Mouse (Mus musculus) intestine, embryonic 14.5 days (tissue): ENCODE measurements around the gene Slc7a15. TPM values are rescaled to one million over a fixed set of nuclear protein-coding genes. Genes with fewer than 3 reads are reported as not detected.
"Not testable (repeated sequence)": the region's sequence is repeated elsewhere in the genome, so short reads cannot be mapped to it uniquely, and the experiment has no call there.

Experiments used
- ATAC-seq: fragments of 200-750 bp; cut with Nextera tagmentation; replicated peaks from 2 replicates; pipeline ENCODE4 v1.8.0; 2017; ENCODE audit warnings: low read depth, moderate number of reproducible peaks, moderate TSS enrichment, moderate library complexity; ENCODE audit not compliant: low FRiP score, low TSS enrichment
- DNase-seq: peaks from one replicate; pipeline ENCODE4 v3.0.0-alpha.2; 2018; ENCODE audit warnings: low spot score
- H3K27ac ChIP-seq: fragments of 300-500 bp; sonication (generic); 2 replicates; pipeline ENCODE4 v1.5.1; 2014; ENCODE audit warnings: low read depth, mild to moderate bottlenecking, control low read depth
- H3K27me3 ChIP-seq: fragments of 300-500 bp; sonication (generic); replicated peaks from 2 replicates; pipeline ENCODE4 v1.6.1; 2014; ENCODE audit warnings: low read length, control low read depth; ENCODE audit not compliant: control insufficient read depth, insufficient read depth
- H3K36me3 ChIP-seq: fragments of 300-500 bp; sonication (generic); 2 replicates; pipeline ENCODE4 v1.6.1; 2014; ENCODE audit warnings: low read length, control low read depth; ENCODE audit not compliant: control insufficient read depth, insufficient read depth
- H3K4me1 ChIP-seq: fragments of 300-500 bp; sonication (generic); replicated peaks from 2 replicates; pipeline ENCODE4 v1.6.1; 2014; ENCODE audit warnings: low read length, control low read depth, mixed read lengths; ENCODE audit not compliant: control insufficient read depth, insufficient read depth
- H3K4me2 ChIP-seq: fragments of 300-500 bp; sonication (generic); 2 replicates; pipeline ENCODE4 v1.6.1; 2014; ENCODE audit warnings: low read length
- H3K4me3 ChIP-seq: fragments of 300-500 bp; sonication (generic); 2 replicates; pipeline ENCODE4 v1.5.1; 2014; ENCODE audit warnings: low read depth, low read length, control low read depth, mixed read lengths
- H3K9ac ChIP-seq: fragments of 300-500 bp; sonication (generic); 2 replicates; pipeline ENCODE4 v1.6.1; 2014; ENCODE audit warnings: mild to moderate bottlenecking, low read length
- H3K9me3 ChIP-seq: fragments of 300-500 bp; sonication (generic); 2 replicates; pipeline ENCODE4 v1.6.1; 2016; ENCODE audit warnings: low read length, control low read depth; ENCODE audit not compliant: control insufficient read depth
- WGBS: fragments of 180-500 bp; shearing (Covaris S2); extraction: QIAGEN DNeasy Blood & Tissue Kit; methylation state at CpG from one replicate; pipeline ENCODE4 v1.1.7; 2014; 5-methylcytosine and 5-hydroxymethylcytosine counted together
- polyA plus RNA-seq: library from polyadenylated mRNA; unstranded; fragments of >200 nt; fragmentation: Nextera tagmentation; extraction: Ambion mirVana; gene quantifications from 2 replicates; pipeline ENCODE4 v1.2.1, GENCODE M21; 2014

The Slc7a15 gene
- polyA plus RNA-seq, result not detected in 2 replicates

DNA sequence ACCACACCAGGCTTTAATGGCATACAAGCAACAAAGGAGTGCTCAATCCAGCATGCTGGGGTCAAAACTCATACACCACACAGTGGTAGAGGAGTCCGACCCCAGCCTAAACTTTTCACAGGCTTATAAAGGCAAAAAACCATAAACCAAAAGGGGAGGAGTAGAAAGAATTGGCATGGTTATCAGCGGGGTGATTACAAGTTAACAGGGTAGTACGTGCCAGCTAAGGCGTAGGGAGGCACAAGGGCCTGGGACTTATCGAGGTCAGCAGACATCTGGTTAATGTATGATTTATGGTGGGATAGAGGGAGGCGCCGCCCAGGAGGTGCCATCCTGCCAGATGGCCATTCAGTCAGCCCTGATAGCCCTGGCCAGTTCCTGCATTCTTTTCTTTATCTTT lies at the start of gene Slc7a15:
Gene Slc7a15 (minus strand): TSS at position 101 of the 400 bp plus-strand sequence.
- not testable (repeated sequence) for H3K4me2 ChIP-seq, H3K36me3 ChIP-seq, DNase-seq, H3K4me3 ChIP-seq, H3K27me3 ChIP-seq, H3K27ac ChIP-seq, H3K9me3 ChIP-seq, H3K9ac ChIP-seq, H3K4me1 ChIP-seq, ATAC-seq
- WGBS, result 91% methylated on average over 7 of the region's 7 CpGs

DNA sequence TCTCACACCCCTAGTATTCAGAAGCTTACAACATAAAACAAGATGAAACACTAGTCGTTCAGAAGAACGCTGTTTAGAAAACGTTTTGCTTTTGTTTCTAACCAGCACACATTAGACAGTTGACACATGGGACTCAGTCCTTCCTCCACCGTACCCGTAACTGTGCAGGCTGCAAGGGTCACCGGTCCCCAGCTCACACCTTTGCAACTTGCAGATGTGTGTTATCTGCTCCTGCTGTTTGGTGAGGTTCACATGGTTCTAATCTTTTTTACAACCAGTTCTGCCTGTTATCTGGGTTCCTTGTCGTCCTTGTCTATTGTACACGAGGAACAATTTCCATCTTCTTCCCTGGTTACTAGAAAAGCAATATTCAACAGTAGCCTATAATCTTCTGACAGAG lies 49.3 kb upstream of the Slc7a15 start:
- DNase-seq, H3K27me3 ChIP-seq, H3K36me3 ChIP-seq, H3K9me3 ChIP-seq, H3K4me3 ChIP-seq, H3K4me1 ChIP-seq, H3K27ac ChIP-seq, ATAC-seq, H3K9ac ChIP-seq, H3K4me2 ChIP-seq: not testable (repeated sequence)
- 58% methylated on average over 8 of the region's 8 CpGs for WGBS

DNA sequence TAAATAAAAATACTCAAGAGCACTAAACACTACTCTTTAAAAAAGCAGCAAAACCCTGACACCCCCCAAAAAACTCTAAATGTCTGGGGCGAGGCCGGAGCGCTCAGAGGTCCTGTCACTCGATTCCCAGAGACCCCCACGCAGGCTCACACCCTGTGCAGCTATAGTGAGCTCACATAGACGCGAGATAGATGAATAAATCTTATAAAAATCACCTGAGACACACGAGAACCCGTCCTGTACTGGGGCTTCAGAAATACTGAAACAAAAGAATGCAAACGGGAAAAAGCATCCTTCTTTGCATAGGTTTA lies 42.5 kb upstream of the Slc7a15 start:
- Histone ChIP-seq H3K36me3 (no peaks in the 10 kb centered on the region), H3K27me3 (no peaks in the 10 kb centered on the region), H3K9me3 (no peaks in the 10 kb centered on the region), H3K4me2 (peak overlapping the region; percentile 54), H3K4me3 (peak overlapping the region; percentile 90), H3K27ac (no peak overlapping the region), H3K4me1 (no peaks in the 10 kb centered on the region), H3K9ac (peak overlapping the region; percentile 96)
- WGBS, result 5% methylated on average over 10 of the region's 10 CpGs
- ATAC-seq (no peak; the same call in 1 of the 2 replicates), DNase-seq (no peak)

DNA sequence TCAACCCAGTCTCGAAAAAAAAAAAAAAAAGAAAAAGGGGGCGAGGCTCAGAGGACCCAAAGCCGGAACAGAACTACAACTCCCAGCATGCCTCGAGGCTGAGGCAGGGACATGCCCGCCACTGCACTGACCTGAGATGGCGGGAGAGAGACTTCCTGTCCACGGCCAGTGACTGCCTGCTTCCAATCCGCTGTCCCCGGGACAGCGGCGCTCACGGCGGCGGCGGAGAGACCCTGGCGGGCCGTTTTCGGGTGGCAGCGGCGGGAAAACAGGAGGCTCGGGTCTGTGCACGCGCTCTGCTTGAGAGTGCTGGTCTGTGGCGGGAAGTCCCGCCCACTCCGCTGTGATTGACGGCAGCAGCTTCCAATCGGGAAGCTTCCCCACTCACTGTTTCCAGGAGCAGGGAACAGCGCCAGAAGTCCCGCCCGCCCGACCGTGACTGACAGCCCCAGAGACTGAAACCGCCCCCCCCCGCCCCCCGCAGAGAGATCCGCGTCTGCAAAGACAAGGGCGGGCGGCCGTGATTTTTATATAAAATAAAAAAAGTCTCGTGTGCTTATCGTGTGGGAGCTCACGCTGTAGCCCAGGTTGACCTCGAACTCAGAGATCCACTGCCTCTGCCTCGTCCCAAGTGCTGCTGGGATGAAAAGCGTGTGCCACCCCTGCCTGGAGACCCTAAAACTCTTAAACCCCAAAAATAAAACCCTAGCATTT lies 42.0 kb upstream of the Slc7a15 start:
- Histone ChIP-seq H3K9me3 (no peaks in the 10 kb centered on the region), H3K36me3 (no peaks in the 10 kb centered on the region), H3K4me3 (peak overlapping the region; percentile 90), H3K27me3 (no peaks in the 10 kb centered on the region), H3K4me2 (peak overlapping the region; percentile 54), H3K9ac (peak overlapping the region; percentile 96), H3K4me1 (no peaks in the 10 kb centered on the region), H3K27ac (peak overlapping the region; percentile 93)
- ATAC-seq (peak; percentile 98), DNase-seq (peak; percentile 100)
- under 1% methylated on average over 46 of the region's 47 CpGs for WGBS

DNA sequence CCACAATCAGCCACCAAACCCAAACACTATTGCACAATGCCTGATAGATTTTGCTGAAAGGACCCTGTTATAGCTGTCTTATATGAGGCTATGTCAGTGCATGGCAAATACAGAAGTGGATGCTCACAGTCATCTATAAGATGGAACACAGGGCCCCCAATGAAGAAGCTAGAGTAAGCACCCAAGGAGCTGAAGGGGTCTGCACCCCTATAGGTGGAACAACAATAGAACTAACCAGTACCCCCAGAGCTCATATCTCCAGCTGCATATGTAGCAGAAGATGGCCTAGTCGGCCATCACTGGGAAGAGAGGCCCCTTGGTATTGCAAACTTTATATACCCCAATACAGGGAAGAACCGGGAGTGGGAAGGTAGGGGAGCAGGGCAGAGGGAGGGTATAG lies 41.3 kb upstream of the Slc7a15 start:
- H3K9ac ChIP-seq, result 0 out of 2 replicates have a peak overlapping the region, but pooled peaks have one; percentile 22
- not testable (repeated sequence) for H3K27ac ChIP-seq, H3K27me3 ChIP-seq, H3K36me3 ChIP-seq, DNase-seq, H3K9me3 ChIP-seq, ATAC-seq, H3K4me1 ChIP-seq
- 5% methylated on average over 2 of the region's 2 CpGs for WGBS
- peak overlapping the region; percentile 90 for H3K4me3 ChIP-seq
- H3K4me2 ChIP-seq, result peak overlapping the region; percentile 48

DNA sequence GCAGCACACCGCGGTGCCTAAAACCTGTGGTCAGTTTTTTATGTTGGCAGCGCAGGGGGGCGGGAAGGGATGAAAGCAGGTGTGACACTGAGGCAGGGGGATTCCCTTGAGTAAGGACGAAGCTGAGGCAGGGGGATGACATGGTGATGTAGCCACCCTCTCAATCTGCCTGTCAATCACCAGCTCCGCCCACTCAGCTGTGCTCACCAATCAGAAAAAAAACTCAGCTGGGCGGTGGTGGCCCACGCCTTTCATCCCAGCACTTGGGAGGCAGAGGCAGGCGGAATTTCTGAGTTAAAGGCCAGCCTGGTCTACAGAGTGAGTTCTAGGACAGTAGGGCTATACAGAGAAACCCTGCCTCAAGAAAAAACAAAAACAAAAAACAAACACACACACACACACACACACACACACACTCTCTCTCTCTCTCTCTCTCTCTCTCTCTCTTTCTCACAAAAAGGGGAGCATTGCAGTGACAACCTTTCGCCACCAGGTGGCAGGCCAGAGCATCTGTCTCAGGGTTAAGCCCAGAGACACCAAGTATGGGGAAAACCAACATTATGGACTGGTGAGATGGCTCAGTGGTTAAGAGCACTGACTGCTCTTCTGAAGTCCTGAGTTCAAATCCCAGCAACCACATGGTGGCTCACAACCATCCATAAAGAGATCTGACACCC lies 39.7 kb upstream of the Slc7a15 start:
- H3K4me3 ChIP-seq, ATAC-seq, H3K4me1 ChIP-seq, H3K27ac ChIP-seq, H3K27me3 ChIP-seq, H3K9me3 ChIP-seq, H3K4me2 ChIP-seq, H3K9ac ChIP-seq, H3K36me3 ChIP-seq: not testable (repeated sequence)
- 73% methylated on average over 10 of the region's 10 CpGs for WGBS
- DNase-seq, result peak; percentile 82

DNA sequence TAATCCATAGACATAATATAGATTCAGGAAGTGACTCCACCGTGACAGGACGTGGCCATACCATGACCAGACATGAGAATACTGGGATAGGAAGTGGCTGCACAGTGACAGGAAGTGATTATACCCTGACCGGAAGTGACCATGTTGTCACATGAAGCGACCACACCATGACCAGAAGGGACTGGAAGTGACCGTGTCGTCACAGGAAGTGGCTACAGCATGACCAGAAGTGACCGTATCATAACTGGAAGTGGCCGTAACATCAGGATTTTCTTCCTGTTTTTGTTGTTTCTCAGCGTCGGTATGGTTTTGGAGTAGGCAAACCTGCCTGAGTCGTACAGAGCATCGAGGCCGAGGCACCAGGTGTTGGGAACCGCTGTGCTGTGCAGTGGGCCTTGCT lies 38.1 kb upstream of the Slc7a15 start:
- Histone ChIP-seq H3K36me3 (no peaks in the 10 kb centered on the region), H3K4me3 (no peak overlapping the region), H3K27me3 (no peaks in the 10 kb centered on the region), H3K9ac (no peak overlapping the region), H3K27ac (no peak overlapping the region), H3K4me1 (no peaks in the 10 kb centered on the region), H3K4me2 (no peak overlapping the region), H3K9me3 (no peaks in the 10 kb centered on the region)
- WGBS, result 90% methylated on average over 14 of the region's 14 CpGs
- DNase-seq (peak; percentile 55), ATAC-seq (no peak)

DNA sequence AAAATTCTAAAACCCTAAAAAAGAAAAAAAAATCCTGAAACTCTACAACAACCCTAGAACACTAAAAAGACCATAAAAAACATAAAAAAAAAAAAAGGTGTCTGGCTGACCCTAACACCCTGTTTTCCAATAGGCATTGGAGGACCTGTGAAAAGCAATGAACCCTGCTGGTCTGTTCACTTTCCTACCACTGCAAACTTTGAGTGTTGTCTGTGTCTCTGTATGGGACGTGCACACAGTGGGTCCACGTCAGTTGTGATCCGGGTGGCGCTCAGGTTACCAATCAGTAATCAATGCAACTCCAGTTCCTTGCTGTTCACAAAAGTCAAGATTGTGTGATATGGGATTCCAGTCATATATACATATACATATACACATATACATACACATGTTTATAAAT lies 36.7 kb upstream of the Slc7a15 start:
- no peak overlapping the region for H3K27ac ChIP-seq
- no peaks in the 10 kb centered on the region for H3K9me3 ChIP-seq
- no peak overlapping the region for H3K9ac ChIP-seq
- no peak overlapping the region for H3K4me2 ChIP-seq
- H3K36me3 ChIP-seq, result no peaks in the 10 kb centered on the region
- DNase-seq (peak; percentile 52), ATAC-seq (no peak)
- WGBS, result over 99% methylated on average over 4 of the region's 4 CpGs
- H3K27me3 ChIP-seq, result no peaks in the 10 kb centered on the region
- H3K4me3 ChIP-seq, result no peak overlapping the region
- no peaks in the 10 kb centered on the region for H3K4me1 ChIP-seq

DNA sequence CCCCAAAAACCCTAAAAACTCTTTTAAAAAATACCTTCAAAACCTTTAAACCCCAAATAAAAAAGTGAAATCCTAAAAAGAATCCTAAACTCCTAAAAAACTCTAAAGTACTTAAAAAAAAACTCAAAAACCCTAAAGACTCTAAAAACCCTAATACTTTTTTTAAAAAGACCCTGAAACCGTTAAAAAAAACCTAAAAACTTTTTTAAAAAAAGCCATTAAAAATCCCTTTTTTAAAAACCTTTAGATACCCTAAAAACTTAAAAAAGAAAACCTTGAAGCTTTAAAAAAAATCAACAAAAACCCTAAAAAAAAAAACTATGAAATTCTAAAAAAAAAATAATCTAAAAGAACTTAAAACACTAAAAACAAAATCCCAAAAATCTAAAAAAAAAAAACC lies 35.4 kb upstream of the Slc7a15 start:
- H3K4me3 ChIP-seq, result no peak overlapping the region
- H3K9ac ChIP-seq, result no peak overlapping the region
- no peak overlapping the region for H3K4me2 ChIP-seq
- DNase-seq (no peak), ATAC-seq (no peak)
- H3K4me1 ChIP-seq, result no peaks in the 10 kb centered on the region
- H3K36me3 ChIP-seq, result no peaks in the 10 kb centered on the region
- 93% methylated on average over 1 of the region's 1 CpGs for WGBS
- no peaks in the 10 kb centered on the region for H3K9me3 ChIP-seq
- no peaks in the 10 kb centered on the region for H3K27me3 ChIP-seq
- H3K27ac ChIP-seq, result no peak overlapping the region
